Mouse (Mus musculus) E14TG2a.4 (cell line): ENCODE measurements around the gene Prkag3.

Experiments
- CTCF ChIP-seq: conservative IDR thresholded peaks from 2 replicates; pipeline ENCODE4 v1.5.1; 2014; ENCODE audit warnings: low read length
- NANOG ChIP-seq: IDR thresholded peaks from 2 replicates; pipeline ENCODE4 v1.6.1; 2014; ENCODE audit warnings: borderline replicate concordance, low read length, mixed read lengths

GRCm38 (mm10) chr1:74713859-74714730, 34.9 kb downstream of the Prkag3 start:
- no peak for TF ChIP-seq CTCF
- TF ChIP-seq NANOG, result no peak
